ENCODE assay signal across 20 mouse cellular contexts in the genomic region with DNA sequence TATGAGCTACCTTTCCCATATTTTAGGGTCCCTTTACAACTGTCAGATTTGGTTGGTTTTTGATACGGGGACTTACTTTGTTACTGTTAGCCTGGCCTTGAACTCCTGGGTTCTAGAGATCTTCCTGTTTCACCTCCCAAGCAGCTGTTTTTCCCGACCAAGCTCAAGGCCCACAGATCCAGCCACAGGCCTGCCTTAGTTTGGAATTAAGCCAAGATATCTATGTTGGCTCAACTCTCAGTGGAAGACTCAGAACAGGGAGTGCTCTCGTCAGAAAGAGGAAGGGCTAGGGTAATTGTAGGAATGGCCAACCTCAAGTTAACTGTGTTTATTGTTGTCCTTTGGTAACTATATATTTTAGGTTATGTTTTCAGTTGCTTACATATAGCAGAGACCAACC. TPM values are rescaled to one million over a fixed set of nuclear protein-coding genes. Genes with fewer than 3 reads are reported as not detected.
"Had no signal": no experiment of that assay in that cellular context is flagged by ENCODE, and none has a peak within 500 bp of the region (broad histone marks: within the 10 kb centered on the region; RNA-seq: fewer than 3 reads in every experiment).

No protein-coding gene starts in this region.

- H3K27ac ChIP-seq: lung, embryonic 15.5 days; macrophage; midbrain, embryonic 12.5 days; neural tube, embryonic 12.5 days; stomach, embryonic 15.5 days; stomach, postnatal 0 days had no signal

- H3K9me3 ChIP-seq: lung, embryonic 15.5 days; midbrain, embryonic 12.5 days; neural tube, embryonic 12.5 days; stomach, embryonic 15.5 days had no signal

- H3K9ac ChIP-seq: lung, embryonic 15.5 days; midbrain, embryonic 12.5 days; neural tube, embryonic 12.5 days; stomach, embryonic 15.5 days had no signal

- ATAC-seq: lung, postnatal 0 days; midbrain, embryonic 16.5 days had no signal

- H3K4me2 ChIP-seq: lung, embryonic 15.5 days; midbrain, embryonic 12.5 days; neural tube, embryonic 12.5 days; stomach, embryonic 15.5 days had no signal

- H3K27me3 ChIP-seq: lung, embryonic 15.5 days; midbrain, embryonic 12.5 days; stomach, embryonic 15.5 days had no signal

- DNase-seq: lung, adult 2 months; lung, postnatal 14 days; lung, postnatal 36 days; midbrain, embryonic 14.5 days; right cerebral cortex, postnatal 14 days; thymus, adult 2 months; thymus, postnatal 25 days; thymus, postnatal 4 days had no signal

- H3K4me3 ChIP-seq: lung, embryonic 15.5 days; megakaryocyte, embryonic 14.5 days; midbrain, embryonic 12.5 days; neural tube, embryonic 12.5 days; stomach, embryonic 15.5 days had no signal

- H3K36me3 ChIP-seq: lung, embryonic 15.5 days; midbrain, embryonic 12.5 days; neural tube, embryonic 12.5 days; stomach, embryonic 15.5 days had no signal

RNA-seq across cellular contexts. Expression of a gene that starts 18.3 kb away (rescaled TPM):
- total RNA-seq: monocyte, adult 5-6 weeks; neutrophil, adult 5-6 weeks had no signal
- polyA plus RNA-seq: macrophage; midbrain, embryonic 12.5 days; neural tube, embryonic 12.5 days; neural tube, embryonic 14.5 days had no signal
